ENCODE assay signal across 9 mouse cellular contexts in the genomic region with DNA sequence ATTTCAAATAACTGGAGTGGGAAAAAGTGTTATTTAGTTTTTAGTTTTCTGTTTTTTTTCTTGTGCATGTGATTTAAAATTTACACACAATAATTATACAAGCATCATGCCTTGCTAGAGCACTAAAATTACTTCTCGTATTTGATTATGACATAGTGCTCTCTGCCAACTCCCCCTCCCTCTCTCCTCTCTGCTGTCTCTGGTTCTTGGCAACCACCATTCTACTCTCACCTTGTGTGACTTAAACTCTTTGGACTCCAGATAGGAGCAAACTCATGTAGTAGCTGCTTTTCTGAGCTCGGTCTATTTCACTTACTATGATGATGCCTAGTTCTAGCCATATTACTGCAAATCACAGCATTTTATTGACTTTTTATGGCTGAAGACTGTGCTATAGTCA.
"Had no signal": no experiment of that assay in that cellular context is flagged by ENCODE, and none has a peak within 500 bp of the region (broad histone marks: within the 10 kb centered on the region; RNA-seq: fewer than 3 reads in every experiment).

No protein-coding gene starts in this region.

- DNase-seq: kidney, adult 2 months; kidney, postnatal 25 days; liver, embryonic 13.5 days; lung, adult 2 months; lung, postnatal 14 days; lung, postnatal 4 days; retina, postnatal 1 day; spleen, adult 18-20 months; thymus, postnatal 25 days had no signal
